Mouse (Mus musculus) c-Kit-positive CD71-negative TER-119-negative erythroid progenitor cells, embryonic 14.5 days (primary cell): ENCODE data around the gene Npc1l1.
"Not testable (repeated sequence)": the region's sequence is repeated elsewhere in the genome, so short reads cannot be mapped to it uniquely, and the experiment has no call there.

Experiments
- DNase-seq: peaks from one replicate; pipeline ENCODE4 v3.0.0-alpha.2; 2013; ENCODE audit warnings: low read depth

Gene Npc1l1

GRCm38 (mm10) chr11:6230012-6230411, at the start of gene Npc1l1:
TSS of gene Npc1l1 (minus strand) at chr11:6230143.
- no peak for DNase-seq

GRCm38 (mm10) chr11:6276466-6276865, 46.5 kb upstream of the Npc1l1 start:
- no peak for DNase-seq

GRCm38 (mm10) chr11:6275094-6275484, 45.1 kb upstream of the Npc1l1 start:
- no peak for DNase-seq

GRCm38 (mm10) chr11:6274387-6275093, 44.6 kb upstream of the Npc1l1 start, which contains the start of gene Tmed4:
TSS of gene Tmed4 (minus strand) at chr11:6274870.
- DNase-seq: peak; percentile 99

GRCm38 (mm10) chr11:6273607-6274006, 43.7 kb upstream of the Npc1l1 start:
- DNase-seq: no peak

- DNase-seq: peak; percentile 90
Measured at GRCm38 (mm10) chr11:6267320-6268254, 37.6 kb upstream of the Npc1l1 start, which contains the start of gene Ddx56. TSS of gene Ddx56 (minus strand) at chr11:6267772.

GRCm38 (mm10) chr11:6266621-6267020, 36.7 kb upstream of the Npc1l1 start:
- no peak for DNase-seq

GRCm38 (mm10) chr11:6261434-6262082, 31.6 kb upstream of the Npc1l1 start:
- peak; percentile 75 for DNase-seq

- DNase-seq: no peak
Measured at GRCm38 (mm10) chr11:6259413-6259812, 29.5 kb upstream of the Npc1l1 start.

- DNase-seq: no peak
Measured at GRCm38 (mm10) chr11:6256490-6257072, 26.6 kb upstream of the Npc1l1 start.

GRCm38 (mm10) chr11:6254602-6255001, 24.7 kb upstream of the Npc1l1 start:
- not testable (repeated sequence) for DNase-seq

GRCm38 (mm10) chr11:6252824-6253223, 22.9 kb upstream of the Npc1l1 start:
- DNase-seq: no peak

GRCm38 (mm10) chr11:6252248-6252647, 22.3 kb upstream of the Npc1l1 start:
- no peak for DNase-seq

- DNase-seq: no peak
Measured at GRCm38 (mm10) chr11:6244707-6245106, 14.8 kb upstream of the Npc1l1 start.

- DNase-seq: no peak
Measured at GRCm38 (mm10) chr11:6233025-6233424, 3.1 kb upstream of the Npc1l1 start.

GRCm38 (mm10) chr11:6224541-6225229, 5.3 kb downstream of the Npc1l1 start:
- DNase-seq: no peak

GRCm38 (mm10) chr11:6222187-6222586, 7.8 kb downstream of the Npc1l1 start:
- DNase-seq: no peak

- DNase-seq: no peak
Measured at GRCm38 (mm10) chr11:6219967-6220366, 10.0 kb downstream of the Npc1l1 start.

- DNase-seq: no peak
Measured at GRCm38 (mm10) chr11:6218189-6218896, 11.6 kb downstream of the Npc1l1 start.

- DNase-seq: no peak
Measured at GRCm38 (mm10) chr11:6216834-6217233, 13.1 kb downstream of the Npc1l1 start.

GRCm38 (mm10) chr11:6208158-6208557, 21.8 kb downstream of the Npc1l1 start:
- DNase-seq: no peak
